Comparison of ENCODE assay signal across 35 mouse cellular contexts in genomic region chr7:19760021-19760420, GRCm38 (mm10). TPM values are rescaled to one million over a fixed set of nuclear protein-coding genes. Genes with fewer than 3 reads are reported as not detected.
DNase-seq lines count a peak whose midpoint lies in the region; ATAC-seq lines count a peak whose summit lies in the region.
"Had no signal": no experiment of that assay in that cellular context is flagged by ENCODE, and none has a peak within 500 bp of the region (broad histone marks: within the 10 kb centered on the region; RNA-seq: fewer than 3 reads in every experiment).

No protein-coding gene starts in this region.

- H3K9me3 ChIP-seq in intestine, embryonic 16.5 days (ENCODE audit: control insufficient read depth, low read length) = no peaks in the 10 kb centered on the region
- no peaks in the 10 kb centered on the region for H3K9me3 ChIP-seq in intestine, embryonic 15.5 days
- no peaks in the 10 kb centered on the region for H3K9me3 ChIP-seq in midbrain, embryonic 13.5 days
- no peaks in the 10 kb centered on the region for H3K9me3 ChIP-seq in midbrain, embryonic 11.5 days (ENCODE audit: control insufficient read depth, low read length)
- H3K9me3 ChIP-seq: embryonic facial prominence, embryonic 15.5 days; forebrain, embryonic 12.5 days; limb, embryonic 12.5 days; liver, embryonic 15.5 days; neural tube, embryonic 12.5 days had no signal

- H3K4me2 ChIP-seq in intestine, embryonic 16.5 days (ENCODE audit: low read depth, low read length) = no peak overlapping the region
- H3K4me2 ChIP-seq in intestine, embryonic 15.5 days (replicated peaks) = no peak overlapping the region
- H3K4me2 ChIP-seq in midbrain, embryonic 13.5 days (replicated peaks) = no peak overlapping the region
- no peak overlapping the region for H3K4me2 ChIP-seq in midbrain, embryonic 11.5 days
- H3K4me2 ChIP-seq: embryonic facial prominence, embryonic 15.5 days; forebrain, embryonic 12.5 days; hindbrain, embryonic 14.5 days; limb, embryonic 12.5 days; liver, embryonic 15.5 days; lung, embryonic 14.5 days; neural tube, embryonic 12.5 days had no signal

- DNase-seq in heart, adult 11 months = peak; percentile 96
- DNase-seq in heart, adult 8-10 months (ENCODE audit: low spot score) = no peak
- DNase-seq in kidney, postnatal 25 days = peak; percentile 39 to 76
- DNase-seq in kidney, adult 8-10 months = no peak
- DNase-seq in midbrain, embryonic 11.5 days (ENCODE audit: low spot score, missing footprints) = no peak
- DNase-seq: adrenal gland, postnatal 25 days; cerebellum, adult 2 months; cerebellum, postnatal 14 days; forebrain, postnatal 0 days; gastrocnemius, postnatal 14 days; lung, embryonic 14.5 days; lung, postnatal 14 days; right cerebral cortex, adult 18-20 months; spleen, adult 18-20 months; thymus, postnatal 14 days had no signal

- peak; percentile 26; the same call in 1 of the 2 replicates for ATAC-seq in intestine, embryonic 16.5 days
- ATAC-seq in intestine, embryonic 15.5 days = no peak
- no peak for ATAC-seq in midbrain, embryonic 13.5 days
- no peak for ATAC-seq in midbrain, embryonic 11.5 days (ENCODE audit: low FRiP score)
- ATAC-seq: forebrain, postnatal 0 days had no signal

- H3K4me3 ChIP-seq in intestine, embryonic 16.5 days (ENCODE audit: low read length) = no peak overlapping the region
- H3K4me3 ChIP-seq in intestine, embryonic 15.5 days (replicated peaks) = no peak overlapping the region
- H3K4me3 ChIP-seq in midbrain, embryonic 13.5 days (replicated peaks) = no peak overlapping the region
- H3K4me3 ChIP-seq in midbrain, embryonic 11.5 days (ENCODE audit: low read depth, low read length) = no peak overlapping the region
- H3K4me3 ChIP-seq: embryonic facial prominence, embryonic 15.5 days; forebrain, embryonic 12.5 days; left cerebral cortex, adult 2 months; limb, embryonic 12.5 days; liver, embryonic 15.5 days; midbrain, embryonic 10.5 days; myocyte; neural tube, embryonic 12.5 days had no signal

- H3K36me3 ChIP-seq in intestine, embryonic 16.5 days (ENCODE audit: control insufficient read depth, insufficient read depth, low read length) = peaks cover 5% of the 10 kb centered on the region
- peaks cover 15% of the 10 kb centered on the region for H3K36me3 ChIP-seq in intestine, embryonic 15.5 days
- H3K36me3 ChIP-seq in midbrain, embryonic 13.5 days = no peaks in the 10 kb centered on the region
- H3K36me3 ChIP-seq in midbrain, embryonic 11.5 days (ENCODE audit: control insufficient read depth, insufficient read depth, low read length) = no peaks in the 10 kb centered on the region
- H3K36me3 ChIP-seq: forebrain, embryonic 12.5 days; liver, embryonic 15.5 days; neural tube, embryonic 12.5 days had no signal

- peaks cover 13% of the 10 kb centered on the region for H3K4me1 ChIP-seq in intestine, embryonic 16.5 days (ENCODE audit: control insufficient read depth, insufficient read depth, low read length)
- peaks cover 13% of the 10 kb centered on the region; the same call in 1 of the 2 replicates for H3K4me1 ChIP-seq in intestine, embryonic 15.5 days (replicated peaks)
- H3K4me1 ChIP-seq in midbrain, embryonic 13.5 days (replicated peaks) = no peaks in the 10 kb centered on the region
- H3K4me1 ChIP-seq in midbrain, embryonic 11.5 days (ENCODE audit: control insufficient read depth, insufficient read depth, low read length) = no peaks in the 10 kb centered on the region
- H3K4me1 ChIP-seq: forebrain, embryonic 12.5 days; liver, embryonic 15.5 days; midbrain, embryonic 10.5 days; neural tube, embryonic 12.5 days had no signal

- no peak overlapping the region for H3K9ac ChIP-seq in intestine, embryonic 16.5 days (ENCODE audit: low read depth, low read length)
- no peak overlapping the region for H3K9ac ChIP-seq in intestine, embryonic 15.5 days
- no peak overlapping the region for H3K9ac ChIP-seq in midbrain, embryonic 13.5 days (replicated peaks)
- H3K9ac ChIP-seq in midbrain, embryonic 11.5 days (ENCODE audit: low read length) = no peak overlapping the region
- H3K9ac ChIP-seq: embryonic facial prominence, embryonic 15.5 days; forebrain, embryonic 12.5 days; forebrain, postnatal 0 days; hindbrain, embryonic 14.5 days; limb, embryonic 12.5 days; liver, embryonic 15.5 days; lung, embryonic 14.5 days; neural tube, embryonic 12.5 days had no signal

- H3K27me3 ChIP-seq in intestine, embryonic 16.5 days (replicated peaks; ENCODE audit: control insufficient read depth, insufficient read depth, low read length) = no peaks in the 10 kb centered on the region
- H3K27me3 ChIP-seq in intestine, embryonic 15.5 days (replicated peaks) = no peaks in the 10 kb centered on the region
- H3K27me3 ChIP-seq in midbrain, embryonic 13.5 days = no peaks in the 10 kb centered on the region
- no peaks in the 10 kb centered on the region for H3K27me3 ChIP-seq in midbrain, embryonic 11.5 days (ENCODE audit: control insufficient read depth, insufficient read depth, low read length)
- H3K27me3 ChIP-seq: embryonic facial prominence, embryonic 15.5 days; forebrain, embryonic 12.5 days; limb, embryonic 12.5 days; neural tube, embryonic 12.5 days had no signal

- H3K27ac ChIP-seq in intestine, embryonic 16.5 days (ENCODE audit: low read length) = no peak overlapping the region
- H3K27ac ChIP-seq in intestine, embryonic 15.5 days = no peak overlapping the region
- H3K27ac ChIP-seq in midbrain, embryonic 13.5 days = no peak overlapping the region
- no peak overlapping the region for H3K27ac ChIP-seq in midbrain, embryonic 11.5 days (ENCODE audit: low read depth, low read length)
- H3K27ac ChIP-seq: embryonic facial prominence, embryonic 15.5 days; forebrain, embryonic 12.5 days; hindbrain, embryonic 14.5 days; kidney, postnatal 0 days; left cerebral cortex, adult 2 months; limb, embryonic 12.5 days; liver, embryonic 15.5 days; midbrain, embryonic 10.5 days; neural tube, embryonic 12.5 days had no signal

- WGBS in intestine, embryonic 16.5 days = 82% methylated on average over 13 of the region's 13 CpGs
- WGBS in intestine, embryonic 15.5 days = 79% methylated on average over 13 of the region's 13 CpGs
- 89% methylated on average over 13 of the region's 13 CpGs for WGBS in midbrain, embryonic 13.5 days
- 89% methylated on average over 13 of the region's 13 CpGs for WGBS in midbrain, embryonic 11.5 days

RNA-seq across cellular contexts. Expression of gene Nectin2, which starts 9.7 kb away (rescaled TPM):
- total RNA-seq in heart, adult 8-10 months (2022) = 10 to 100 TPM; 24.8 to 37.3 (median 34.9) TPM
- 143 and 149 TPM in 2 replicates for polyA plus RNA-seq in intestine, embryonic 16.5 days (2015; fragmentation: Nextera tagmentation; extraction: Ambion mirVana)
- polyA plus RNA-seq in intestine, embryonic 15.5 days (2015; fragmentation: Nextera tagmentation; extraction: Ambion mirVana) = 148 and 154 TPM in 2 replicates
- polyA plus RNA-seq in midbrain, embryonic 13.5 days (2015; fragmentation: Nextera tagmentation; extraction: Ambion mirVana) = 40.6 and 48.0 TPM in 2 replicates
- 48.0 and 52.8 TPM in 2 replicates for polyA plus RNA-seq in midbrain, embryonic 11.5 days (2014; fragmentation: Nextera tagmentation; extraction: Ambion mirVana)

RNA-seq across cellular contexts. Expression of gene Bcam, which starts 10.8 kb away (rescaled TPM):
- 100 to 1,000 TPM; 185 to 199 (median 197) TPM for total RNA-seq in heart, adult 8-10 months (2022)
- polyA plus RNA-seq in intestine, embryonic 16.5 days (2015; fragmentation: Nextera tagmentation; extraction: Ambion mirVana) = 58.7 and 62.7 TPM in 2 replicates
- 76.9 and 79.4 TPM in 2 replicates for polyA plus RNA-seq in intestine, embryonic 15.5 days (2015; fragmentation: Nextera tagmentation; extraction: Ambion mirVana)
- 5.2 and 6.4 TPM in 2 replicates for polyA plus RNA-seq in midbrain, embryonic 13.5 days (2015; fragmentation: Nextera tagmentation; extraction: Ambion mirVana)
- 11.7 and 13.2 TPM in 2 replicates for polyA plus RNA-seq in midbrain, embryonic 11.5 days (2014; fragmentation: Nextera tagmentation; extraction: Ambion mirVana)
- total RNA-seq: granulocyte monocyte progenitor cell, adult 5-6 weeks; megakaryocyte progenitor cell, adult 5-6 weeks had no signal

RNA-seq across cellular contexts. Expression of gene Cblc, which starts 36.6 kb away (rescaled TPM):
- under 1 TPM in 2 of 4 experiments, not detected in 2; 0.37 to 0.76 TPM for total RNA-seq in heart, adult 8-10 months (2022)
- polyA plus RNA-seq in intestine, embryonic 16.5 days (2015; fragmentation: Nextera tagmentation; extraction: Ambion mirVana) = 32.6 and 42.1 TPM in 2 replicates
- 24.5 and 26.4 TPM in 2 replicates for polyA plus RNA-seq in intestine, embryonic 15.5 days (2015; fragmentation: Nextera tagmentation; extraction: Ambion mirVana)
- polyA plus RNA-seq in midbrain, embryonic 13.5 days (2015; fragmentation: Nextera tagmentation; extraction: Ambion mirVana) = 0.32 TPM in 1 of 2 replicates, not detected in the other
- not detected in 2 replicates for polyA plus RNA-seq in midbrain, embryonic 11.5 days (2014; fragmentation: Nextera tagmentation; extraction: Ambion mirVana)
- total RNA-seq: gastrocnemius, postnatal 14 days; granulocyte monocyte progenitor cell, adult 5-6 weeks; hematopoietic stem cell, adult 5-6 weeks; layer of hippocampus, adult 18-20 months; layer of hippocampus, postnatal 10 days; left cerebral cortex, adult 2 months; left cerebral cortex, postnatal 25 days; megakaryocyte progenitor cell, adult 5-6 weeks had no signal
- polyA plus RNA-seq: cerebellum, adult 2 months; cortical plate, adult 2 months; hindbrain, embryonic 14.5 days had no signal

RNA-seq across cellular contexts. Expression of gene Tomm40, which starts 44.8 kb away (rescaled TPM):
- total RNA-seq in heart, adult 8-10 months (2022) = 100 to 1,000 TPM in 1 of 4 experiments, 10 to 100 TPM in 3; 94.0 to 101 (median 99.2) TPM
- polyA plus RNA-seq in intestine, embryonic 16.5 days (2015; fragmentation: Nextera tagmentation; extraction: Ambion mirVana) = 143 and 157 TPM in 2 replicates
- 208 and 215 TPM in 2 replicates for polyA plus RNA-seq in intestine, embryonic 15.5 days (2015; fragmentation: Nextera tagmentation; extraction: Ambion mirVana)
- 105 and 125 TPM in 2 replicates for polyA plus RNA-seq in midbrain, embryonic 13.5 days (2015; fragmentation: Nextera tagmentation; extraction: Ambion mirVana)
- 113 and 138 TPM in 2 replicates for polyA plus RNA-seq in midbrain, embryonic 11.5 days (2014; fragmentation: Nextera tagmentation; extraction: Ambion mirVana)

Comparison
In these comparisons a context has a peak if more than half of its experiments do, and no peak if none do; other contexts are left out.
1. DNase-seq: peak in heart, adult 11 months (single experiment) and kidney, postnatal 25 days (2 of 2); none in heart, adult 8-10 months (single experiment), kidney, adult 8-10 months (0 of 2) and midbrain, embryonic 11.5 days (single experiment).
2. RNA of gene Cblc, which starts 36.6 kb away (polyA plus RNA-seq): 32.6 to 42.1 TPM in intestine, embryonic 16.5 days and 24.5 to 26.4 TPM in intestine, embryonic 15.5 days; 0.32 TPM in midbrain, embryonic 13.5 days and not detected in midbrain, embryonic 11.5 days; every median in the first group is over 10 times any median in the second.